Mouse (Mus musculus): Measurements from ENCODE around the gene Fbxo24.

GRCm38 (mm10) chr5:137663057-137663456 lies 34.3 kb upstream of the Fbxo24 start:
- TF ChIP-seq CTCF (conservative IDR thresholded peaks at IDR 0.05; ENCODE audit: low read length) (no peak), NANOG (IDR thresholded peaks at IDR 0.05; ENCODE audit: borderline replicate concordance, low read length) (no peak), POU5F1 (IDR thresholded peaks at IDR 0.05; ENCODE audit: borderline replicate concordance, low read length) (no peak)
